Mouse (Mus musculus): ENCODE results near the gene Tbcel. TPM values are rescaled to one million over a fixed set of nuclear protein-coding genes. Genes with fewer than 3 reads are reported as not detected.
A peak's percentile ranks its signal among the peaks of the same experiment; 100 is the strongest.

Tbcel gene
- polyA plus RNA-seq, 1 experiment from 2014 or later, result 6.1 TPM

DNA sequence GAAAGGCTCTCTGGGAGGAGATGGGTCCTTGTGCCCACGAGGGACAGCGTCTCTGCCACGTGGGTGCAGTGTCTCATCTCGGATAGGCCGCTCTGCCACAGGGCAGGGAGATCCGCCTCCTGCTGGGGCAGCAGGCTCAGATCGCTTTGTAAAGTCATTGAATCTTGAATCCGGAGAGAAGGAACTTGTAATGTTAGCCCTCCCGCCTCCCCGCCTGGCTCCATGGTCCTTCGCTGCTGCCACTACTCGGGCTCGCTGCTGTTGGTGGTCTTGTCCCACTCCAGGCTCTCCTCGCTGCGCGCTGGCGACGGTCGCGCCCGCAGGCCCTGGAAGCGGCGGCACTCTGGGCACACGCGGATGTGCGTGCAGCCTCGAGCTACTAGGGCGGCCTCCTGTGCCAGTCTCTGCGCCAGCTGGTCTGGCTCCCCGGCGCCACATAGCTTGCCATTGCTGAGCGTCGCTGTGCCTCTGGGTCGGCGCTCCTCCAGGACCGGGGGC is 13.0 kb upstream of the Tbcel start:
- peak overlapping the region; percentile 50 for H3K9ac ChIP-seq

DNA sequence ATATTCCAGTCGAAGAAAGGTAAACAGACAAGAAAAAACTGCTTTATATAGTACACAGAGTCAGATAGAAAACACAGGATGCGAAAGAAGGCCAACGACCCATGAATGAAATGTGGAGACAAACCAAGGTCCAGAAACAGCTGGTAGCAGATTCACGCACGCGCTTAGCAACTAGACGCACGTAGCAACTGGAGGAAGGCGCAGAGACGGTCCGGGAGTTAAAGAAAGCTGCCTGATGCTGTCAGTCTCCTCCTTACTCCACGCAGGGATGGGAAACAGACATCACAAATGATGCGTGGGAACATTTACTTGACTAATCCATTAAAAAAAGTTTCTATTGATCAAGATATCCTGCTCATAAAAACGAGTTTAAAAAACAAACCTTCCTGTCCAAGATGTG is 10.6 kb upstream of the Tbcel start:
- H3K36me3 ChIP-seq (replicated peaks; ENCODE audit: control insufficient read depth, insufficient read depth), result no peaks in the 10 kb centered on the region
- H3K4me2 ChIP-seq (replicated peaks), result no peak overlapping the region
- no peaks in the 10 kb centered on the region for H3K9me3 ChIP-seq (ENCODE audit: control insufficient read depth, low read length)
- no peak overlapping the region for H3K4me3 ChIP-seq (replicated peaks; ENCODE audit: low read length)
- no peak overlapping the region for H3K27ac ChIP-seq
- peaks cover 13% of the 10 kb centered on the region for H3K4me1 ChIP-seq (replicated peaks; ENCODE audit: control insufficient read depth, insufficient read depth, low read length)
- 48% methylated on average over 14 of the region's 14 CpGs for WGBS
- H3K27me3 ChIP-seq (ENCODE audit: control insufficient read depth, insufficient read depth, low read length), result no peaks in the 10 kb centered on the region
- ATAC-seq (ENCODE audit: low FRiP score) (no peak), DNase-seq (ENCODE audit: low spot score) (no peak)
- H3K9ac ChIP-seq, result no peak overlapping the region

More for the DNA sequence above, 13.0 kb upstream of the Tbcel start:
- ATAC-seq (ENCODE audit: low FRiP score), result peak; percentile 68; the same call in 1 of the 2 replicates
- H3K4me3 ChIP-seq (replicated peaks; ENCODE audit: low read length), result peak overlapping the region; percentile 26
- peak overlapping the region; percentile 58 for H3K4me2 ChIP-seq (replicated peaks)
- 5% methylated on average over 36 of the region's 36 CpGs for WGBS
- H3K9me3 ChIP-seq (ENCODE audit: control insufficient read depth, low read length), result no peaks in the 10 kb centered on the region
- H3K4me1 ChIP-seq (replicated peaks; ENCODE audit: control insufficient read depth, insufficient read depth, low read length), result peaks cover 8% of the 10 kb centered on the region; the same call in 1 of the 2 replicates
- DNase-seq (ENCODE audit: low spot score), result no peak
- peak overlapping the region; percentile 29 for H3K27ac ChIP-seq
- H3K36me3 ChIP-seq (replicated peaks; ENCODE audit: control insufficient read depth, insufficient read depth), result no peaks in the 10 kb centered on the region
- H3K27me3 ChIP-seq (ENCODE audit: control insufficient read depth, insufficient read depth, low read length), result no peaks in the 10 kb centered on the region

DNA sequence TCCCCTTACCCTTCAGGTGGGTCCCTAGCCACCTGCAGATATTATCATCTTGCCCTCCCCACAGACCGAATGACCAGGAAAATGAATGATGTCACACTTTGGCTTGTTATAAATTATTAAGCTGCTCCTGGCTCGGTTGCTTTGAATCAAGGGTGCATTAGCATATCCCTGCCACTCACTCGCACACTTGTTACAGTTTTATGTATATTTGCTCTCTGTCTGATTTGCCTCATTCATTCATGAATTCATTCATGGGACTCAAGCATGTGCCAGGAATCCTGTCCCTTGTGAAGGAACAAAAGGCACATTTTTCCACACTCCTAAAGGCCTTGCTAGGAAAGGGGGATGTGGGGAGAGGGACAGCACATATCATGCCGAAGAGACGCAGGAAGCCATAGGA is 5.5 kb upstream of the Tbcel start:
- Histone ChIP-seq H3K27ac (no peak overlapping the region), H3K4me2 (replicated peaks) (no peak overlapping the region), H3K36me3 (replicated peaks; ENCODE audit: control insufficient read depth, insufficient read depth) (no peaks in the 10 kb centered on the region), H3K4me1 (replicated peaks; ENCODE audit: control insufficient read depth, insufficient read depth, low read length) (peaks cover 5% of the 10 kb centered on the region), H3K9me3 (ENCODE audit: control insufficient read depth, low read length) (no peaks in the 10 kb centered on the region), H3K9ac (no peak overlapping the region), H3K27me3 (ENCODE audit: control insufficient read depth, insufficient read depth, low read length) (no peaks in the 10 kb centered on the region), H3K4me3 (replicated peaks; ENCODE audit: low read length) (no peak overlapping the region)
- WGBS, result 23% methylated on average over 5 of the region's 5 CpGs
- DNase-seq (ENCODE audit: low spot score) (no peak), ATAC-seq (ENCODE audit: low FRiP score) (no peak)

DNA sequence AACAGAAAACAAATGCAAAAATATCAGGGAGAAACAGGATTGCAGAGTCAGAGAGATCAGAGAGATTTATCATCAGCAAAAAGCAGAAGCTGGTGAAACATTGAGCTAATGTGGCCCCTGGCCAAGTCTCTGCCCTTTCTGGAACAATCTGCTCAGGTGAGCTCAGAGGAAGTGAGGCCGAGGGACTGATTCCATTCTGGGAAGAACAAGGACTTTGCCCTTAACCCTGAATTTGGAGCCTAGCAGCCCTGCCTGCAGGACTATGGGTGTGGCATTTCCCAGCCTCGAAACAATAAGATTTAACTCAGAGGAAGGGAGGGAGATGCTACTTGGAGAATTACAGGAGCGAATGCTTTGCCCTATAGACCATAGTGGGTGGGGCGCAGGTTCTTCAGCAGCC is 4.7 kb upstream of the Tbcel start:
- Histone ChIP-seq H3K27ac (no peak overlapping the region), H3K9ac (no peak overlapping the region), H3K4me1 (replicated peaks; ENCODE audit: control insufficient read depth, insufficient read depth, low read length) (peaks cover 5% of the 10 kb centered on the region; the same call in 1 of the 2 replicates), H3K9me3 (ENCODE audit: control insufficient read depth, low read length) (no peaks in the 10 kb centered on the region), H3K27me3 (ENCODE audit: control insufficient read depth, insufficient read depth, low read length) (no peaks in the 10 kb centered on the region), H3K4me3 (replicated peaks; ENCODE audit: low read length) (no peak overlapping the region), H3K36me3 (replicated peaks; ENCODE audit: control insufficient read depth, insufficient read depth) (no peaks in the 10 kb centered on the region), H3K4me2 (replicated peaks) (no peak overlapping the region)
- WGBS, result 74% methylated on average over 4 of the region's 4 CpGs
- no peak for ATAC-seq (ENCODE audit: low FRiP score)
- DNase-seq (ENCODE audit: low spot score), result no peak

DNA sequence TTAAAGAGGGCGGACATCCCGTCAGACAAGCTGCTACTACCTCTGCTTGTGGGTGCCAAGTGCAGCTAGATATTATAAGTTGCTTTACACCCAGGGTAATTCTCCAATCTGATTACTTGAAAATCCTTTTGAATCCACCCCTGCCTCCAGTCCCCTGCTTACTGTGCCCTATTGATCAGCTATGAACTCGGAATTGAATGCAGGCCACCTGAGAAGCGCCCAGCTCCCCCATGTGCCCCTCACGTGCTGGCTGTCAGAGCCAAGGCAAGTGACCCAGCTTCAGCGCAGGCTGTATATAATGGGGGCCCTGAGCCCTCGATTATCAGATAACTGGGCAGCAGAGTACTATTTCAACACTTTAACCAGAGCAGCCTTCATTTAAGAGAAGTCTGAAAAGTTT is 626 bp upstream of the Tbcel start:
- ATAC-seq (ENCODE audit: low FRiP score) (no peak), DNase-seq (ENCODE audit: low spot score) (no peak)
- H3K4me2 ChIP-seq (replicated peaks), result no peak overlapping the region
- H3K4me1 ChIP-seq (replicated peaks; ENCODE audit: control insufficient read depth, insufficient read depth, low read length), result no peaks in the 10 kb centered on the region
- no peak overlapping the region for H3K27ac ChIP-seq
- H3K9me3 ChIP-seq (ENCODE audit: control insufficient read depth, low read length), result no peaks in the 10 kb centered on the region
- WGBS, result 79% methylated on average over 7 of the region's 7 CpGs
- no peak overlapping the region for H3K9ac ChIP-seq
- H3K27me3 ChIP-seq (ENCODE audit: control insufficient read depth, insufficient read depth, low read length), result no peaks in the 10 kb centered on the region
- no peaks in the 10 kb centered on the region for H3K36me3 ChIP-seq (replicated peaks; ENCODE audit: control insufficient read depth, insufficient read depth)
- no peak overlapping the region for H3K4me3 ChIP-seq (replicated peaks; ENCODE audit: low read length)

DNA sequence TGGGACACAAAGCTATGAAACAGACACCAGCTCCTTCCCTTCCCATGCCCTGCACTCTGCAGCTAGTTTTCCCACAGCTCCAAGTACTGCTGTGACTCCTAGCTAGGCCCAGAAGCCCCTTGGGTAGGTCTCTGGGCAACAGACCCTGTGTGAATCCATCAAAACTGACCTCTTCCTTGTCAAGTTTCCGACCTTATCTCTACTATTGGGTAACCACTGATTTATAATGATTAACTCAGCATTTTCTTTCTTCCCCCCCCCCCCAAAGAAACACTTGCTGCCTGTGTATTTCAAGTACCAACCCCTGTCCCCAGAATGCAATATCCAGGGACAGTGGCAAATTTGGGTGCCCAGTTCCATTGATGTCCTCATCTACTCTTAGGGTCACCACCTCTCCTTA is 587 bp downstream of the Tbcel start:
- Histone ChIP-seq H3K36me3 (replicated peaks; ENCODE audit: control insufficient read depth, insufficient read depth) (no peaks in the 10 kb centered on the region), H3K4me3 (replicated peaks; ENCODE audit: low read length) (no peak overlapping the region), H3K4me1 (replicated peaks; ENCODE audit: control insufficient read depth, insufficient read depth, low read length) (no peaks in the 10 kb centered on the region), H3K27me3 (ENCODE audit: control insufficient read depth, insufficient read depth, low read length) (no peaks in the 10 kb centered on the region), H3K9me3 (ENCODE audit: control insufficient read depth, low read length) (no peaks in the 10 kb centered on the region), H3K4me2 (replicated peaks) (no peak overlapping the region), H3K9ac (no peak overlapping the region), H3K27ac (no peak overlapping the region)
- no peak for DNase-seq (ENCODE audit: low spot score)
- 60% methylated on average over 1 of the region's 1 CpGs for WGBS
- ATAC-seq (ENCODE audit: low FRiP score), result no peak

DNA sequence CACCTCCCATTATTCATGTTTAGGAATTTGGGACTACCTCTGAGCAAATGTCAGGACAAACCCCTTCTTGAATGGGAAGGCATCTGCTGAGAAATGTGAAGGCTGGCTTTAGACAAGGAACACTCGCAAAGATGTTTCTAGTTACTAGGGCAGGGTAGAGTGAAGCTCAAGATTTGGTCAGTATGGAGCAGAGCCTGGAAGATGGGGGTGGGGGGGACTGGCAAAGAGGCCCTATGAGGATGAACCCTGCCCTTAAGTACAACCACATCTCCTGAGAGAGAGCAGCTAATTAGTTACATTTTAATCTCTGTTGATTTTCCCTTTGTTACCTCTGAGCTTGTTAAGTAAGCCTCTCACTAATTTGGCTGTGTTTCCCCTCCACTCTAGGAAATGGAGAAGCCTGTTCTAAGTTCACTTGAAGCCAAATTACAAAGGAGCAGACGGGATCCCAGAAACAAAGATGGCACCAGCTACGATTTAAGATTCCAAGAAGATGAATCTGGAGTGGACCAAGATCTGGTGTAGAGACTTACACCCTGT is 2.6 kb downstream of the Tbcel start:
- no peaks in the 10 kb centered on the region for H3K9me3 ChIP-seq (ENCODE audit: control insufficient read depth, low read length)
- no peaks in the 10 kb centered on the region for H3K4me1 ChIP-seq (replicated peaks; ENCODE audit: control insufficient read depth, insufficient read depth, low read length)
- WGBS, result 84% methylated on average over 3 of the region's 3 CpGs
- ATAC-seq (ENCODE audit: low FRiP score) (no peak), DNase-seq (ENCODE audit: low spot score) (no peak)
- H3K4me2 ChIP-seq (replicated peaks), result no peak overlapping the region
- H3K27me3 ChIP-seq (ENCODE audit: control insufficient read depth, insufficient read depth, low read length), result no peaks in the 10 kb centered on the region
- no peaks in the 10 kb centered on the region for H3K36me3 ChIP-seq (replicated peaks; ENCODE audit: control insufficient read depth, insufficient read depth)
- no peak overlapping the region for H3K9ac ChIP-seq
- H3K4me3 ChIP-seq (replicated peaks; ENCODE audit: low read length), result no peak overlapping the region
- H3K27ac ChIP-seq, result no peak overlapping the region

DNA sequence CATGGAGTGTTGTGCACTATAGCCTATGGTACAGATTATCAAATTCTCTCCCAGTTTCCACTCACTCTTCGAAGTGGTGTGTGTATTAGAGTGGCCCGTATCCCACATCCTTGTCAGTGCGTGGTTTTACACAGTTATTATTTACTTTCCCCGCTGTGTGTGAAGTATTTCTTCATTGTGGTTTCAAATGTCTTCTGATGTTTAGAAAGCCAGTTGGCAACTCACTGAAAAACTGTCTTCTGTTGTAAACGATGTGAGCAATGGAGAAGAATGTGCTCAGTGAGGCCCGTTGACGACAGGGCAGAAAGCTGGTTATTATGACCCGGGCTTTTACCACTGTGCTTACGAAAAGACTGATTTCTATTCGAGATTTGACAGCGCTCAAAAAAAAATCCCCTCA is 3.0 kb downstream of the Tbcel start:
- DNase-seq (ENCODE audit: low spot score) (no peak), ATAC-seq (ENCODE audit: low FRiP score) (no peak)
- Histone ChIP-seq H3K27me3 (ENCODE audit: control insufficient read depth, insufficient read depth, low read length) (no peaks in the 10 kb centered on the region), H3K4me3 (replicated peaks; ENCODE audit: low read length) (no peak overlapping the region), H3K4me2 (replicated peaks) (no peak overlapping the region), H3K36me3 (replicated peaks; ENCODE audit: control insufficient read depth, insufficient read depth) (no peaks in the 10 kb centered on the region), H3K9ac (no peak overlapping the region), H3K27ac (no peak overlapping the region), H3K9me3 (ENCODE audit: control insufficient read depth, low read length) (no peaks in the 10 kb centered on the region), H3K4me1 (replicated peaks; ENCODE audit: control insufficient read depth, insufficient read depth, low read length) (no peaks in the 10 kb centered on the region)
- 65% methylated on average over 11 of the region's 11 CpGs for WGBS

DNA sequence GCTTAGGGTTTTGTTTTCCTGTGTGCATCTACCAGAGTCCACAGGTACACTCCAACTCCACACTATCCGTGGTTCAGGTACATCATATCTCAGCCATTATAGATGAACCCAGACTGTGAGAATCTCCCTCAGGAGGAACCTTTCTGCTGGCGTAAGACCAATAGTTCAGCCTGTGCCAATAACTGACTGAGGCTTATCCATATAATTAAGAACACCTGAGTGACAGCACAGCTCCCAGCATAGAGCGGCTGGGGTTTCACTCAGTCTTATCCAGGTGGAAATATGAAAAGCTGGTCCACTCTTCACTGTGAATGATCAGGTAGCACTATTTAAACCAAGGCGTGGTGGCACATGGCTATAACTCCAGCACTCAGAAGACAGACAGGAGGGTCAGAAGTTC is 3.9 kb downstream of the Tbcel start:
- Histone ChIP-seq H3K36me3 (replicated peaks; ENCODE audit: control insufficient read depth, insufficient read depth) (no peaks in the 10 kb centered on the region), H3K4me3 (replicated peaks; ENCODE audit: low read length) (no peak overlapping the region), H3K4me1 (replicated peaks; ENCODE audit: control insufficient read depth, insufficient read depth, low read length) (no peaks in the 10 kb centered on the region), H3K27ac (no peak overlapping the region), H3K9ac (no peak overlapping the region), H3K9me3 (ENCODE audit: control insufficient read depth, low read length) (no peaks in the 10 kb centered on the region), H3K4me2 (replicated peaks) (no peak overlapping the region), H3K27me3 (ENCODE audit: control insufficient read depth, insufficient read depth, low read length) (no peaks in the 10 kb centered on the region)
- ATAC-seq (ENCODE audit: low FRiP score), result no peak
- 84% methylated on average over 4 of the region's 4 CpGs for WGBS
- no peak for DNase-seq (ENCODE audit: low spot score)

DNA sequence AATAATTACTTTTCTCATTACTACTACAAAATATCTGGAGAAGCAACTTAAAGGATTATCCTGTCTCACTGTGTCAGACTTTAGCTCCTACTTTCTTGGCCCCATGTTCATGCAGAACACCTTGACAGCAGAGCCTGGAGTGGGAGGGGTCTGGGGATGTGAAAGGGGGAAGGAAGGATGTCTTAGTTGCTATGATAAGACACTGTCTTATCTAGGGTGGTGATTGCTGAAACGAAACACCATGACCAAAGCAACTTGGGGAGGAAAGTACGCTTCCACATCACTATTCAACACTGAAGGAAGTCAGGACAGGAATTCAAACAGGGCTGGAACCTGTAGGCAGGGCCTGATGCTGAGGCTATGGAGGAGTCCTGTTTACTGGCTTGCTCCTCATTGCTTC is 11.3 kb downstream of the Tbcel start:
- Histone ChIP-seq H3K36me3 (replicated peaks; ENCODE audit: control insufficient read depth, insufficient read depth) (no peaks in the 10 kb centered on the region), H3K4me1 (replicated peaks; ENCODE audit: control insufficient read depth, insufficient read depth, low read length) (no peaks in the 10 kb centered on the region), H3K9me3 (ENCODE audit: control insufficient read depth, low read length) (peaks cover 9% of the 10 kb centered on the region; the same call in 1 of the 2 replicates), H3K4me3 (replicated peaks; ENCODE audit: low read length) (no peak overlapping the region), H3K27ac (no peak overlapping the region), H3K27me3 (ENCODE audit: control insufficient read depth, insufficient read depth, low read length) (no peaks in the 10 kb centered on the region), H3K4me2 (replicated peaks) (no peak overlapping the region), H3K9ac (no peak overlapping the region)
- ATAC-seq (ENCODE audit: low FRiP score), result no peak
- DNase-seq (ENCODE audit: low spot score), result no peak
- 78% methylated on average over 2 of the region's 2 CpGs for WGBS
